Mouse (Mus musculus) heart, postnatal 0 days (tissue): ENCODE results near the gene Kif26b.

Experiments
- CTCF ChIP-seq: IDR thresholded peaks from 2 replicates; pipeline ENCODE4 v1.5.1; 2016; ENCODE audit warnings: antibody characterized with exemption, control low read depth, low read depth
- EP300 ChIP-seq: IDR thresholded peaks from 2 replicates; pipeline ENCODE4 v1.6.1; 2016; ENCODE audit warnings: antibody characterized with exemption, low read depth

DNA sequence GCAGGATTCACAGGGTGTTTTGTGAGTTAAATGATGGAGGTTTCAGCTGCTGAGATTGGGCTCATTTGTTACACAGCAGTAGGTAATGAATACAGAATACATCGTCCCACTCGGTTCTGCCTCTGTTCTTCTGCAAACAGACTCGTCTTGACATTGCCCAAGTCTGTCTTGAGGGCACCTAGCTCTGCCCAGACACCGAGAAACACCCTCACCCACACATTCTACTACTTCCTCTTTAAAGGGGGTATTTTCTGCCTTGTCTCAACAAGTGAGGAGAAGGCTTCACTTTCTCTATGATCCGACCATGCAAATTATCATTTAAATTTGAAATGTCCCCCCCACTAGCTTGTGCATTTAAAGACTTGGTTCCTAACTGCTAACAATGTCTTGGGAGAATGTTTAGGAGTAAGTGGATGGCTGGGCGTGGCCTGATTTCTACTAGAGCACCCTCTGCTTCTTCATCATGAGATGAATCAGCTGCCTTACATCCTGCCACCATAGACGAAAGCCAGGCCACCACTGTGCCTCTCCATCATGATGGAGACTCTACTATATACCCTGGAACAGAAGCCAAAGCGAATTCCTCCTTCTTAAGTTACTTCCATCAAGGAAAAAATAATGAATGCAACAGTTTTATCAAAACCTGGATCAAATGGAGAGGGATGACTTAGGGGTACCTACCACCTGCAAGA, 395.7 kb downstream of the Kif26b start:
- TF ChIP-seq CTCF (no peak), EP300 (no peak)
